ENCODE assay signal across 19 mouse cellular contexts in the genomic region with DNA sequence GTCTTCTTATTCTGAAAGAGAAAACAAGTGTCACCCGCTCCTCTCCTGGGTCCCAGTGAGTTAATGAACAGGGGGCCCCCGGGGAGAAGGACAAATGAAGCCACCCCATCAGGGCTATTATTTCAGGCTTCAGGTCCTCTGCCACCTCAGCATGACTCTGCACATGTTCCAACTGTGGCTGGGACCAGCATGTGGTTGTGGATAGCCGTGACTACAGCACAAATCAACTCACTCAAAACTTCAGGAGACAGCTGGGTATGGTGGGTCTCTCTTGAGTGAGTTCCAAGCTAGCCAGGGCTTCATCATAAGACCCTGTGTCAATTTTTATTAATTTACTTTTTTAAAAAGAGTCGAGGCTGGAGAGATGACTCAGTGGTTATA. TPM values are rescaled to one million over a fixed set of nuclear protein-coding genes. Genes with fewer than 3 reads are reported as not detected.
DNase-seq lines count a peak whose midpoint lies in the region; ATAC-seq and TF ChIP-seq lines count a peak whose summit lies in the region.
"Had no signal": no experiment of that assay in that cellular context is flagged by ENCODE, and none has a peak within 500 bp of the region (broad histone marks: within the 10 kb centered on the region; RNA-seq: fewer than 3 reads in every experiment).

No protein-coding gene starts in this region.

- H3K9ac ChIP-seq in intestine, embryonic 16.5 days (ENCODE audit: low read depth, low read length): peak overlapping the region; percentile 11; the same call in 1 of the 2 replicates
- H3K9ac ChIP-seq: embryonic facial prominence, embryonic 12.5 days; forebrain, embryonic 15.5 days; heart, embryonic 15.5 days; hindbrain, embryonic 14.5 days had no signal

- 62% methylated on average over 4 of the region's 4 CpGs for WGBS in kidney, adult 2 months
- WGBS in intestine, embryonic 16.5 days: 70% methylated on average over 4 of the region's 4 CpGs
- 40% methylated on average over 4 of the region's 4 CpGs for WGBS in small intestine, adult 2 months

- H3K27me3 ChIP-seq in kidney, adult 2 months (replicated peaks; ENCODE audit: control insufficient read depth, insufficient read depth, low read length): no peaks in the 10 kb centered on the region
- H3K27me3 ChIP-seq in G1E (ENCODE audit: insufficient read depth, low read length): no peaks in the 10 kb centered on the region
- H3K27me3 ChIP-seq in intestine, embryonic 16.5 days (replicated peaks; ENCODE audit: control insufficient read depth, insufficient read depth, low read length): no peaks in the 10 kb centered on the region
- H3K27me3 ChIP-seq in small intestine, adult 2 months (ENCODE audit: control insufficient read depth, insufficient read depth, low read length): no peaks in the 10 kb centered on the region
- H3K27me3 ChIP-seq: embryonic facial prominence, embryonic 12.5 days; forebrain, embryonic 15.5 days; heart, embryonic 15.5 days had no signal

- H3K36me3 ChIP-seq in kidney, adult 2 months (ENCODE audit: control insufficient read depth, insufficient read depth, low read length): no peaks in the 10 kb centered on the region
- H3K36me3 ChIP-seq in G1E (replicated peaks): peaks cover 21% of the 10 kb centered on the region
- H3K36me3 ChIP-seq in intestine, embryonic 16.5 days (ENCODE audit: control insufficient read depth, insufficient read depth, low read length): no peaks in the 10 kb centered on the region
- no peaks in the 10 kb centered on the region for H3K36me3 ChIP-seq in small intestine, adult 2 months (ENCODE audit: control insufficient read depth, insufficient read depth, low read length)
- H3K36me3 ChIP-seq: embryonic facial prominence, embryonic 12.5 days; forebrain, embryonic 15.5 days; heart, embryonic 10.5 days; heart, embryonic 15.5 days; hindbrain, embryonic 10.5 days had no signal

- ATAC-seq in G1E (ENCODE audit: extremely low read depth, insufficient number of reproducible peaks, low FRiP score, poor library complexity, severe bottlenecking): peak; percentile 64
- peak; percentile 44 for ATAC-seq in intestine, embryonic 16.5 days
- no peak for ATAC-seq in cerebellum, adult (ENCODE audit: insufficient number of reproducible peaks, low FRiP score, low TSS enrichment)
- ATAC-seq: forebrain, embryonic 15.5 days had no signal

- no peak for TF ChIP-seq POLR2A in kidney, adult 2 months (IDR thresholded peaks at IDR 0.05; ENCODE audit: low read depth, low read length)
- no peak for TF ChIP-seq POLR2A in small intestine, adult 2 months (IDR thresholded peaks at IDR 0.05; ENCODE audit: low read depth, low read length)

- H3K4me2 ChIP-seq in intestine, embryonic 16.5 days (ENCODE audit: low read depth, low read length): no peak overlapping the region
- H3K4me2 ChIP-seq: embryonic facial prominence, embryonic 12.5 days; forebrain, embryonic 15.5 days; heart, embryonic 15.5 days; hindbrain, embryonic 14.5 days had no signal

- DNase-seq in kidney, adult 2 months: no peak
- DNase-seq in kidney, adult 18-20 months: no peak
- DNase-seq in G1E (ENCODE audit: low spot score): peak; percentile 35
- DNase-seq in spleen, postnatal 36 days (ENCODE audit: low spot score in 2 of 2): no peak
- DNase-seq: adrenal gland, postnatal 10 days; cerebellum, adult 2 months; cerebellum, postnatal 10 days; embryo, embryonic 11 days; gastrocnemius, postnatal 36 days; heart, postnatal 14 days had no signal

- no peaks in the 10 kb centered on the region for H3K9me3 ChIP-seq in G1E (replicated peaks)
- no peaks in the 10 kb centered on the region for H3K9me3 ChIP-seq in intestine, embryonic 16.5 days (ENCODE audit: control insufficient read depth, low read length)
- H3K9me3 ChIP-seq: embryonic facial prominence, embryonic 12.5 days; forebrain, embryonic 15.5 days; heart, embryonic 10.5 days; heart, embryonic 15.5 days; hindbrain, embryonic 10.5 days had no signal

- peak overlapping the region; percentile 40 for H3K27ac ChIP-seq in kidney, adult 2 months (ENCODE audit: insufficient read depth, low read depth, low read length)
- H3K27ac ChIP-seq in intestine, embryonic 16.5 days (ENCODE audit: low read length): peak overlapping the region; percentile 52
- peak overlapping the region; percentile 73 for H3K27ac ChIP-seq in small intestine, adult 2 months (ENCODE audit: insufficient read depth, low read depth, low read length)
- H3K27ac ChIP-seq: embryonic facial prominence, embryonic 12.5 days; forebrain, embryonic 15.5 days; heart, embryonic 10.5 days; heart, embryonic 15.5 days; hindbrain, embryonic 10.5 days; hindbrain, embryonic 14.5 days had no signal

- no peak overlapping the region for H3K4me3 ChIP-seq in kidney, adult 2 months (ENCODE audit: insufficient read depth, low read depth, low read length)
- H3K4me3 ChIP-seq in G1E (ENCODE audit: low read depth, low read length): peak overlapping the region; percentile 23; the same call in 1 of the 2 replicates
- no peak overlapping the region for H3K4me3 ChIP-seq in intestine, embryonic 16.5 days (ENCODE audit: low read length)
- peak overlapping the region; percentile 3; the same call in 1 of the 2 replicates for H3K4me3 ChIP-seq in small intestine, adult 2 months (ENCODE audit: low read depth, low read length)
- H3K4me3 ChIP-seq: embryonic facial prominence, embryonic 12.5 days; forebrain, embryonic 15.5 days; heart, embryonic 10.5 days; heart, embryonic 15.5 days; hindbrain, embryonic 10.5 days had no signal

- TF ChIP-seq CTCF in kidney, adult 2 months (conservative IDR thresholded peaks at IDR 0.05; ENCODE audit: insufficient read depth, insufficient read length, low read depth, low read length): no peak
- TF ChIP-seq CTCF in G1E (IDR thresholded peaks at IDR 0.05; ENCODE audit: low read depth, low read length): no peak
- no peak for TF ChIP-seq CTCF in small intestine, adult 2 months (IDR thresholded peaks at IDR 0.05; ENCODE audit: extremely low read depth, insufficient read length, insufficient replicate concordance, low read depth, low read length)

- H3K4me1 ChIP-seq in kidney, adult 2 months (ENCODE audit: control insufficient read depth, insufficient read depth, low read length): peaks cover 17% of the 10 kb centered on the region
- peaks cover 30% of the 10 kb centered on the region for H3K4me1 ChIP-seq in G1E (ENCODE audit: insufficient read depth, low read depth, low read length)
- H3K4me1 ChIP-seq in intestine, embryonic 16.5 days (ENCODE audit: control insufficient read depth, insufficient read depth, low read length): peaks cover 3% of the 10 kb centered on the region; the same call in 1 of the 2 replicates
- peaks cover 13% of the 10 kb centered on the region for H3K4me1 ChIP-seq in small intestine, adult 2 months (ENCODE audit: control insufficient read depth, insufficient read depth, insufficient read length, low read length)
- H3K4me1 ChIP-seq: heart, embryonic 10.5 days; hindbrain, embryonic 10.5 days had no signal

RNA-seq across cellular contexts. Expression of a gene that starts 11.9 kb away (rescaled TPM):
- polyA plus RNA-seq in kidney, adult 2 months (2012; rRNA removed): 41.0 and 42.9 TPM in 2 replicates
- total RNA-seq in G1E (2014; fragmentation: Nextera tagmentation) (3.2 and 5.6 TPM in 2 replicates), G1E (2017) (13.2 and 13.4 TPM in 2 replicates)
- 0.25 and 0.35 TPM in 2 replicates for polyA plus RNA-seq in G1E (2012)
- 17.1 and 17.5 TPM in 2 replicates for polyA plus RNA-seq in intestine, embryonic 16.5 days (2015; fragmentation: Nextera tagmentation; extraction: Ambion mirVana)
- polyA plus RNA-seq in small intestine, adult 2 months (2012; rRNA removed): 9.7 and 37.7 TPM in 2 replicates

RNA-seq across cellular contexts. Expression of a gene that starts 33.7 kb away (rescaled TPM):
- polyA plus RNA-seq in kidney, adult 2 months (2012; rRNA removed): 23.1 and 25.6 TPM in 2 replicates
- total RNA-seq in G1E (2014; fragmentation: Nextera tagmentation): 58.9 and 59.1 TPM in 2 replicates
- total RNA-seq in G1E (2017): 37.3 and 46.0 TPM in 2 replicates
- 57.2 and 76.6 TPM in 2 replicates for polyA plus RNA-seq in G1E (2012)
- 68.2 and 73.5 TPM in 2 replicates for polyA plus RNA-seq in intestine, embryonic 16.5 days (2015; fragmentation: Nextera tagmentation; extraction: Ambion mirVana)
- polyA plus RNA-seq in small intestine, adult 2 months (2012; rRNA removed): 9.2 and 11.7 TPM in 2 replicates

RNA-seq across cellular contexts. Expression of a gene that starts 45.0 kb away (rescaled TPM):
- polyA plus RNA-seq in kidney, adult 2 months (2012; rRNA removed): 44.0 and 46.3 TPM in 2 replicates
- total RNA-seq in G1E (2014; fragmentation: Nextera tagmentation): 65.9 and 77.5 TPM in 2 replicates
- total RNA-seq in G1E (2017): 62.3 and 71.4 TPM in 2 replicates
- 42.7 and 45.7 TPM in 2 replicates for polyA plus RNA-seq in G1E (2012)
- polyA plus RNA-seq in intestine, embryonic 16.5 days (2015; fragmentation: Nextera tagmentation; extraction: Ambion mirVana): 41.6 and 42.0 TPM in 2 replicates
- 23.6 and 56.9 TPM in 2 replicates for polyA plus RNA-seq in small intestine, adult 2 months (2012; rRNA removed)

Comparison
In these comparisons a context has a peak if more than half of its experiments do, and no peak if none do; other contexts are left out.
1. H3K4me3 ChIP-seq: peak in G1E (single experiment) and small intestine, adult 2 months (single experiment); none in kidney, adult 2 months (single experiment) and intestine, embryonic 16.5 days (single experiment).
2. Peak in every context shown above with its lines, with median percentiles within 50 percentile points of each other: H3K27ac ChIP-seq.